Mouse (Mus musculus) heart, postnatal 0 days (tissue): ENCODE measurements around the gene Pakap. TPM values are rescaled to one million over a fixed set of nuclear protein-coding genes. Genes with fewer than 3 reads are reported as not detected.

Experiments
- ATAC-seq: fragments of 200-750 bp; cut with Nextera tagmentation; 2 replicates; pipeline ENCODE4 v1.8.0; 2017; ENCODE audit warnings: low read depth, moderate number of reproducible peaks, moderate library complexity; ENCODE audit not compliant: insufficient read depth
- DNase-seq: peaks from one replicate; pipeline ENCODE4 v3.0.0-alpha.2; 2016; ENCODE audit warnings: low spot score
- H3K27ac ChIP-seq: fragments of 300-500 bp; sonication (generic); 2 replicates; pipeline ENCODE4 v1.5.1; 2014; ENCODE audit warnings: low read depth, mild to moderate bottlenecking
- H3K27me3 ChIP-seq: fragments of 300-500 bp; sonication (generic); 2 replicates; pipeline ENCODE4 v1.6.1; 2014; ENCODE audit warnings: low read length, mixed read lengths; ENCODE audit not compliant: control insufficient read depth, insufficient read depth
- H3K36me3 ChIP-seq: fragments of 300-500 bp; sonication (generic); replicated peaks from 2 replicates; pipeline ENCODE4 v1.6.1; 2014; ENCODE audit warnings: low read length, mixed read lengths; ENCODE audit not compliant: control insufficient read depth, insufficient read depth
- H3K4me1 ChIP-seq: fragments of 300-500 bp; sonication (generic); 2 replicates; pipeline ENCODE4 v1.6.1; 2014; ENCODE audit warnings: antibody characterized with exemption; ENCODE audit not compliant: control insufficient read depth, insufficient read depth
- H3K4me2 ChIP-seq: fragments of 300-500 bp; sonication (generic); 2 replicates; pipeline ENCODE4 v1.6.1; 2014; ENCODE audit warnings: low read depth, mild to moderate bottlenecking, low read length, moderate library complexity
- H3K4me3 ChIP-seq: fragments of 300-500 bp; sonication (generic); 2 replicates; pipeline ENCODE4 v1.5.1; 2014; ENCODE audit warnings: low read depth, low read length
- H3K9ac ChIP-seq: fragments of 300-500 bp; sonication (generic); replicated peaks from 2 replicates; pipeline ENCODE4 v1.6.1; 2014; ENCODE audit warnings: low read depth, low read length, mixed read lengths
- H3K9me3 ChIP-seq: fragments of 300-500 bp; sonication (generic); replicated peaks from 2 replicates; pipeline ENCODE4 v1.6.1; 2016; ENCODE audit warnings: low read length; ENCODE audit not compliant: control insufficient read depth
- CTCF ChIP-seq: IDR thresholded peaks from 2 replicates; pipeline ENCODE4 v1.5.1; 2016; ENCODE audit warnings: antibody characterized with exemption, control low read depth, low read depth
- EP300 ChIP-seq: IDR thresholded peaks from 2 replicates; pipeline ENCODE4 v1.6.1; 2016; ENCODE audit warnings: antibody characterized with exemption, low read depth
- WGBS: fragments of 180-500 bp; shearing (Covaris S2); extraction: QIAGEN DNeasy Blood & Tissue Kit; methylation state at CpG from one replicate; pipeline ENCODE4 v1.1.7; 2014; 5-methylcytosine and 5-hydroxymethylcytosine counted together
- polyA plus RNA-seq: library from polyadenylated mRNA; unstranded; fragments of >200 nt; fragmentation: Nextera tagmentation; extraction: Ambion mirVana; gene quantifications from 2 replicates; pipeline ENCODE4 v1.2.1, GENCODE M21; 2015
- total RNA-seq: library from RNA; depleted of rRNA; stranded (reverse); fragments of >200 nt; gene quantifications from 2 replicates; pipeline ENCODE4 v1.2.3, GENCODE M21; 2014; ENCODE audit warnings: low replicate concordance

The Pakap gene
- total and polyA plus RNA-seq, 2 experiments from 2014 or later, result 21.1 to 43.7 TPM

GRCm38 (mm10) chr4:57640222-57640621 lies 72.2 kb downstream of the Pakap start:
- H3K9ac ChIP-seq, result no peak overlapping the region
- no peak for ATAC-seq
- H3K9me3 ChIP-seq, result no peaks in the 10 kb centered on the region
- H3K27me3 ChIP-seq, result no peaks in the 10 kb centered on the region
- H3K36me3 ChIP-seq, result peaks cover 11% of the 10 kb centered on the region; the same call in 1 of the 2 replicates
- TF ChIP-seq EP300, result no peak
- peak overlapping the region; percentile 47 for H3K27ac ChIP-seq
- H3K4me3 ChIP-seq, result no peak overlapping the region
- peaks cover 29% of the 10 kb centered on the region for H3K4me1 ChIP-seq
- 22% methylated on average over 7 of the region's 7 CpGs for WGBS
- no peak for DNase-seq
- peak overlapping the region; percentile 44 for H3K4me2 ChIP-seq

DNA sequence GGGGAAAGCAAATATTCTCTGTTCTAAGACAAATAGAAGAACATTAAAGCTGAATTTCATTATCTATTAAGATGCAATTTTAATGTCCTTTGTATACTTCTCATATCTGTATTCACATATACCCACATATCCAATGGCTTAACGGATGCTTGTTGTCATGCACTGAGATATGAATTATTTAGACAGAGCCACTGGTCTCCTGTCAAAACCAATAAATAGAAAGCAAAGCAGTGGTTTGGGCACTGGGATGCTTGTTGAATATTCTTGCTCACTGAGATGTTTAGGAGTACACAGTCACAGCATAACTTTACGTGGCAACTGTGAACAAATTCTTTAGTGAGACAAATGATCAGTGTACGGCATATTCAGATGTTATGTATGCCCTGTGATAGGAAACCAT lies 73.0 kb downstream of the Pakap start:
- 87% methylated on average over 3 of the region's 3 CpGs for WGBS
- Histone ChIP-seq H3K4me1 (peaks cover 27% of the 10 kb centered on the region), H3K27ac (no peak overlapping the region), H3K9ac (no peak overlapping the region), H3K4me2 (no peak overlapping the region), H3K9me3 (no peaks in the 10 kb centered on the region), H3K36me3 (peaks cover 13% of the 10 kb centered on the region; the same call in 1 of the 2 replicates), H3K4me3 (no peak overlapping the region), H3K27me3 (no peaks in the 10 kb centered on the region)
- DNase-seq (no peak), ATAC-seq (no peak)
- no peak for TF ChIP-seq CTCF
- no peak for TF ChIP-seq EP300

DNA sequence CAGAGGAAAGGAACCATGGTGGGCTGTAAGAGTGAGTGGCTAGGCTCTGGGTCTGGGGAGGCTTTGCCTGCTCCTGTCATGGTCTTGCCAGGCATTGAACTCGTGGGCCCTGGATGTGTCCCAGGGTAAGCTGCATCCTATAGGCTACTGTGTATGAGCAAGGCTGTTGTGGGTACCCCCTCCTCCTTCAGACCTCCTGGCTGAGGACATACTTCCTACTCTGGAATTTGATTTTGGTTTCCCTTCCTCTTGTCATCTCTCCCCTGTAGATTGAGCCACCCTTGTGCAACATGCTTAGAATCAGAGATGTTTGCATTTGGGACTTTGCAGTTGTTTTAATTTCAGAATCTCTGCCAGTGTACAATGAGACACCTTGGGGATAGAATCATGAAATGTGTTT lies 83.0 kb downstream of the Pakap start:
- ATAC-seq, result no peak

DNA sequence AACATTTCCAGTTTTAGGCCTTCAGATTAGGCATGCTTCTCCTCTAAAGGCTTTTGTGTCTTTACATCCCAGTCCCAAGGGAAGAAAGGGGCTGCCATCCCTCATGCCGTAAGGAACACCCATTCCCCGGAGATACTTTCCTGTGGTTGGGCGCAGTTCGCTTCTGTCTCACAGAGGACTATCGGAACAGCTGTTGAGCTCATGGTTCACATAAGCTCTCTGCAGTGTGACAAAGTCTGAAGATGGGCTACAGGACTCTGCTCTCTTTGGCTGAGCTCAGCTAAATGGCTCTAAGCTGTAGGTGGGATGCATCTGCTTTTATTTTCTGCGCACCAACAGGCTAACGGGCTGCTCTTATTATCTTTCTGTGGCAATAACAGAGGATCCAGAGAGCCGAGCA lies 83.6 kb downstream of the Pakap start:
- H3K9me3 ChIP-seq, result 0 out of 2 replicates have a peak, but pooled peaks cover 2% of the 10 kb centered on the region
- peaks cover 47% of the 10 kb centered on the region for H3K36me3 ChIP-seq
- H3K9ac ChIP-seq, result no peak overlapping the region
- DNase-seq, result no peak
- H3K27ac ChIP-seq, result no peak overlapping the region
- no peak overlapping the region for H3K4me2 ChIP-seq
- no peak overlapping the region for H3K4me3 ChIP-seq
- H3K4me1 ChIP-seq, result no peaks in the 10 kb centered on the region
- H3K27me3 ChIP-seq, result no peaks in the 10 kb centered on the region
- ATAC-seq, result no peak
- 83% methylated on average over 8 of the region's 8 CpGs for WGBS
- TF ChIP-seq EP300, result no peak
- no peak for TF ChIP-seq CTCF

More for the DNA sequence above, 83.0 kb downstream of the Pakap start:
- Histone ChIP-seq H3K27ac (no peak overlapping the region), H3K9ac (no peak overlapping the region), H3K9me3 (0 out of 2 replicates have a peak, but pooled peaks cover 2% of the 10 kb centered on the region), H3K4me3 (no peak overlapping the region), H3K4me2 (no peak overlapping the region), H3K27me3 (no peaks in the 10 kb centered on the region), H3K36me3 (peaks cover 46% of the 10 kb centered on the region), H3K4me1 (no peaks in the 10 kb centered on the region)
- 70% methylated on average over 1 of the region's 1 CpGs for WGBS
- DNase-seq, result no peak
- TF ChIP-seq EP300, result no peak
- no peak for TF ChIP-seq CTCF

GRCm38 (mm10) chr4:57652185-57652904 lies 84.4 kb downstream of the Pakap start:
- Histone ChIP-seq H3K27ac (no peak overlapping the region), H3K27me3 (no peaks in the 10 kb centered on the region), H3K9ac (no peak overlapping the region), H3K4me2 (no peak overlapping the region), H3K9me3 (0 out of 2 replicates have a peak, but pooled peaks cover 2% of the 10 kb centered on the region), H3K36me3 (peaks cover 55% of the 10 kb centered on the region), H3K4me3 (no peak overlapping the region), H3K4me1 (no peaks in the 10 kb centered on the region)
- 72% methylated on average over 5 of the region's 5 CpGs for WGBS
- ATAC-seq (no peak), DNase-seq (no peak)
- TF ChIP-seq CTCF, result no peak
- TF ChIP-seq EP300, result no peak
